Mouse (Mus musculus): ENCODE data around the gene Lrpprc.

GRCm38 (mm10) chr17:84667848-84668247, 122.7 kb downstream of the Lrpprc start:
- TF ChIP-seq MAFK (IDR thresholded peaks at IDR 0.05; ENCODE audit: insufficient read depth, low read depth, low read length) (no peak), HCFC1 (IDR thresholded peaks at IDR 0.05; ENCODE audit: borderline replicate concordance, insufficient read depth, low read length) (no peak), CHD2 (IDR thresholded peaks at IDR 0.05; ENCODE audit: low read depth, low read length) (no peak)

Measured in ES-E14 (cell line).